Mouse (Mus musculus) gonadal fat pad, adult 2 months (tissue): ENCODE measurements around the gene Hspa4. TPM values are rescaled to one million over a fixed set of nuclear protein-coding genes. Genes with fewer than 3 reads are reported as not detected.

Experiments
- DNase-seq: peaks from one replicate; pipeline ENCODE4 v3.0.0-alpha.2; 2012; ENCODE audit warnings: low read depth
- polyA plus RNA-seq: library from polyadenylated mRNA; depleted of rRNA; stranded (reverse); fragments of >200 nt; gene quantifications from 2 replicates; pipeline ENCODE4 v1.2.3, GENCODE M21; 2012; rRNA removed

Gene Hspa4
- polyA plus RNA-seq, 1 experiment = 24.9 TPM

DNA sequence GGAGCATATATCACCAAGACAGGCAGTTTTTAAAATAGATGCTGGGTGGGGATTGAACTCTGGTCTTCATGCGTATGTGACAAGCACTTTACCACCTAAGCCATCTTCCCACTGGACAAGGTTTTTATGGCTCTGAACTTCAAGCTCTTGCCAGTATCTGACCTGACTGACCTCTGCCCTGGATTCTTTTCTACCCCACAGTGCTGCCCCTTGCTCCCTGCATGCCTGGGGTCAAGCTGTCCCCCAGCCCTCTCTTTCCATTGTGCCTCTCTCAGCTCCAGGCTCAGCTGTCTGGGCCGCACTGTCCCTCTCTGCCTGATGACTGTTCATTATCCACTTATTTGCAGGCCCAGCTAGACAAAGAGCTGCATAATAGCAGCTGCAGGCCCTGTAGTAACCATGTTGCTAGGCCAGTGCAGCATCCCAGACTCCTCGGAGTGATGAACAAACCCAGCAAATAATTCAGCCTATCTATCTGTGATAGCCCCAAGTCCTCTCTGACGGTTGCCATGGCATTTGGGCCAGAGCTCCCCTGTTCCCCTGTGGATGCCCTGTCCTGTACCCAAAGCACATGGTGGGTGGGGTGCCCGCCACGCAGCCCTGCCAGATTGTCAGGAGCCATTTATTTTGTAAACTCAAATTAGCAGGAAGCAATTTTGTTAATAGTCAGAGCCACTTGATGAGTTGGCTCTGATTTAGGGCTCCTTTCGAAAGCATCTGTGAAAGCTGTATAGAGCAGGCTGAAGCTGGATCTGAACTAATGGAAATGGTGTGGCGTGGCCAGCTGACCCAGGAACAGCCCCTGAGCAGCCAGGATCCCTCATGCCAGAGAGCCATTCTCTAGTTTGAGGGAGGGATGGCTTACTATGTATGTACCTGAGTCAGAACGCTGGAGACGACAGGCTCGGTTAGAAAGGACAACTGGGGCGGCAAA, 47.8 kb downstream of the Hspa4 start:
- DNase-seq = no peak

DNA sequence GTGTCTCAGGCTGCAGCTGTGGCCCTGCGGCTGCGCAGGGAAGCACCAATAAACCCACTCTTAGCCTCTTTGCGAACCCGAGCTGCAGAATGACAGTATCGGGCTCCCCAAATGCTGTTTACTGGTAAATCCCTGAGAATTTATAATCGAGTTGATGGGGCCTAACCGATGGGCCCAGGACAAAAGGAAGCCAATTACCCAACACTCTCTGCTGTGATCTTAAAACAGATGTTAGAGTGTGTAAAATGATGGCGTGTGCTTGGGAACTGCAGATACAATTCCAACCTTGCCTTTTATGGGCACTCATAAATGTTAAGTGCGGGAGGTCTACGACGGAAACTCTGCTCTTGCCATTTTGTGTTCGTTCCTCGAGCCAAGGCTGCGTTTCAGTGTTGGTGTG, 49.5 kb downstream of the Hspa4 start:
- DNase-seq = no peak

DNA sequence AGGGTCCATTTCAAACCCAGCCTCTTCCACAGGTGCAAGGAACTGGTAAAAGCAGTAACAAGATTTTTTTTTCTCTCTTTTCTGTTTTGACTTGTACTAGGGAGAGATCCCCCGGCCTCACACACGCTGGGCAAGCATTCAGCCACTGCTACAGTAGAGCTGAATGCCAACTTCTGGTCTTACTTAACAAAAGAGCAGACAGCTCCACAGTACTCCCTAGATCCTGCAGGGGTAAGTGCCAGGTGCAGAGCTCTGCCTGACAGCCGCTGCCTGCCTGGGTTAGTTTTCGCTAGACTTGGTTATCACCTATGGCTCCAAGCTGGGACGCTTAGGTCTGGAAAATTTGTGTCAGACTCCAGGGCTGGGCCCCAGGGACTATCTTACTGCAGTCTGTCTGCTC, 50.6 kb downstream of the Hspa4 start:
- DNase-seq = no peak

DNA sequence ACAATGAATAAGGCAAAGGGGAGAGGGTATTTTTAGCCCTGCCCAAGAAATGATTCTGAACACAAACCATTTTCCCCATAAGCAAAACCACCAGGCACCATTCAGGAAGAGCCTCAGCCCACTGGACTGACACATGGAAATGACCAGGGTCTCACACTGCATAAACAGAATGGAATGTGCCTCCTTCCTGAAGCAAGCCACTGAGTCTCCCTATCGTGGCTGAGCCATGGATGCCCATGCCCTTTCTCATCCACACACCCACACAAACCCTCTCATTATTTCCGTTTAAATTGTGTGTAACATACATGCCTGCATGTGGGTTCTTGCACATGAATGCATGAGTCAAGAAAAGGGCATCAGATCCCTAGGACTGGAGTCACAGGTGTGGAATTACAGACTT, 54.7 kb downstream of the Hspa4 start:
- DNase-seq = no peak

DNA sequence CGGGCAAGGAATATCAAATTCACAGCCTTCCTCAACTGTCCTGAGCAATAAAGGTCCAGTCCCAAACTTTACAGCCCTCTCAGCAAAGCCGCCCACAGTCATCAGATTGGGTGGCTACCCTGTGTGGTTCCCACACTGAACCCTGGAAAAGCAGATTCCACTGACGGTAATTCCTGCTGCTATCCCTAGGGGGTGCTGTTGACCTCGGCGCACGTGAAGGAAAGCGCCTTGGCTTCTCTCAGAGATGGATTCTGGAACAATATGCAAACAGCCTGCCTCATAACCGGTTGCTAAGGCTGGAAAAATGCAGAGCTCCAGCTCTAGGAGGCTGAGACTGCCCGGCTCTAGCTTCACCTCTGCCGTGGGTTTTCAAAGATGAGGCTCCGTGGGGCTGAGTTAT, 57.1 kb downstream of the Hspa4 start:
- DNase-seq = no peak

DNA sequence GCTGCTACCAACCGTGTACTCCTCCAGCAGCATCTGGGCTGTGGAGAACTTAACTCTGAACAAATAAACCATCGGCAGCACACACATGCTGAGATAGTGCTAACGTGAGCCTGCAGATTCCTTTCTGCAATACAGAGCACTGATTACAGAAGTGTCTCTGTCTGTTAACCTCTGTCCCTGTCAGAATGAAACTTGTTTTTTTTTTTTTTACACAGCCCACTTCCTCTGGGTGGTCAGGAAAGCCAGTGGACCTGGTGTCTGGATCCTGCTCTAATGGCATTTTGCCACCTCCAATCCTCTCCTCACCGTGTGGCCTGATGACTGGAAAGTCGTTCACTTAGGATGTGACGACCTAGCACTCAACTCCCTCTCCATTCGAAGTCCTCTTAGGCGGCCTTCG, 66.7 kb downstream of the Hspa4 start:
- DNase-seq = no peak

DNA sequence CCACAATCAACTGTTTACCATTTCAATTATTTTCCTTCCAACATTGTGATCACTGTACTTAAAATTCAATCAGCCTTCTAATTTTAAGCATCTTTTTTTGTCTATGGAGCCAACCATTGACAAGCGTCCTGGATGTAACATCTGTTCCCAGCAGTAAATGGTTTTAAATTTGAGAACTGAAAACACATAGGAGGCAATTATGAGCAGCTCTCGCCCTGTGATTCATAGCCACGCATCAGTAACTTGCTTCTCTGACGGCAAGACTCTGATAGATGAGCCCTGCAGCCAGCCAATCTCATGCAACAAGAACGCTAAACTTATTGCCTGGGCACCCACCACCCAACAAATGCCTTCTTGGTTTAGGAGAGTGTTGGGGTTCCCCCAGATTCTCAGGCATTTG, 68.4 kb downstream of the Hspa4 start:
- no peak for DNase-seq

DNA sequence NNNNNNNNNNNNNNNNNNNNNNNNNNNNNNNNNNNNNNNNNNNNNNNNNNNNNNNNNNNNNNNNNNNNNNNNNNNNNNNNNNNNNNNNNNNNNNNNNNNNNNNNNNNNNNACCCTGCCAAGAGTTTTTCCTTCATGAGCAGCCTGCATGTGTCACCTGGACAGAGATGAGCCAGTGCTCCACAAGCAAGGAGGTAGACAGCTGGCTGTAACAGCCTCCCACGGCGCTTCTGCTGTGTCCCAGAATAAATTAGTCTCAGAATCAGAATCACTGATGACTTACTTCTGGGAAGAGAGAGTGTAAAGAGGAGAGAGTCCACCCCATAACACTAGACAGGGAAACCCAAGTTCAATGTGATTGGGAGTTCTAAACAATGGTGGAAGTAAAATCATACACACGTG, 71.2 kb downstream of the Hspa4 start:
- DNase-seq = no peak

DNA sequence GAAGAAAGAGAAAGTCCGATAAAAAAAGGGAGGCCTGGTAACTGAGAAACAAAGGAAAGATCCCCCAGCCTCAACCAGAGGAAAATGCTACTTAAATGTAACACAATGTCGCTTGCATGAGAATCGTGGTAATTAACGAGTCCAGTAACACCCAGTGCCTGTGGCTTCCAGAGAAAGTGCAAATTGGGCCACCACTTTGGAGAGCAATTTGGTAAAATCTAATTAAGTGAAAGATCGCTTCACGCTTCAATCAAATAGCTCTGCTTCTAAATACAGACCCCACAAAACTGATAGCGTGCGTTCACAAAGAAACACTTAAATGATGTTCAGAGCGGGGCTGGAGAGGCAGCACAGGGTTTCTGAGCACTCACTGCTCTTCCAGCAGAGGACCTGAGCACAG, 89.4 kb downstream of the Hspa4 start:
- DNase-seq = no peak

Other genes starting within 250 kb of the Hspa4 start
- gene Zcchc10, start 24.2 kb upstream of the Hspa4 start, polyA plus RNA-seq = 3.1 and 5.3 TPM in 2 replicates
- 27.8 and 29.4 TPM in 2 replicates for gene Aff4, start 50.4 kb upstream of the Hspa4 start, polyA plus RNA-seq
- gene Leap2, start 122.7 kb upstream of the Hspa4 start, polyA plus RNA-seq = not detected in 2 replicates
- gene Uqcrq, start 130.4 kb upstream of the Hspa4 start, polyA plus RNA-seq = 537 and 665 TPM in 2 replicates
- gene Gdf9, start 130.6 kb upstream of the Hspa4 start, polyA plus RNA-seq = 0.88 and 1.5 TPM in 2 replicates
- 1.3 and 1.4 TPM in 2 replicates for gene Gm10447, start 156.7 kb upstream of the Hspa4 start, polyA plus RNA-seq
- gene Shroom1, start 156.7 kb upstream of the Hspa4 start, polyA plus RNA-seq = 12.6 and 12.8 TPM in 2 replicates
- gene Gm9837, start 170.0 kb upstream of the Hspa4 start, polyA plus RNA-seq = not detected in 2 replicates
- not detected in 2 replicates for gene Gm9945, start 179.7 kb upstream of the Hspa4 start, polyA plus RNA-seq
- gene Sowaha, start 179.8 kb upstream of the Hspa4 start, polyA plus RNA-seq = 0.15 and 0.19 TPM in 2 replicates
- gene Sept8, start 218.8 kb upstream of the Hspa4 start, polyA plus RNA-seq = 24.9 and 27.7 TPM in 2 replicates